In genomic region chr7:133638821-133639220, GRCm38 (mm10) we compare ENCODE assay signal across 9 mouse cellular contexts. TPM values are rescaled to one million over a fixed set of nuclear protein-coding genes. Genes with fewer than 3 reads are reported as not detected.
DNase-seq lines count a peak whose midpoint lies in the region; ATAC-seq and TF ChIP-seq lines count a peak whose summit lies in the region.
"Had no signal": no experiment of that assay in that cellular context is flagged by ENCODE, and none has a peak within 500 bp of the region (broad histone marks: within the 10 kb centered on the region; RNA-seq: fewer than 3 reads in every experiment).

No protein-coding gene starts in this region.

- H3K4me3 ChIP-seq in heart, embryonic 10.5 days, result peak overlapping the region; percentile 96; the same call in 1 of the 2 replicates
- peak overlapping the region; percentile 100; the same call in 1 of the 2 replicates for H3K4me3 ChIP-seq in bone marrow macrophage, adult 2 months (ENCODE audit: insufficient read depth, low read length)
- peak overlapping the region; percentile 76 for H3K4me3 ChIP-seq in hindbrain, embryonic 13.5 days
- peak overlapping the region; percentile 91 for H3K4me3 ChIP-seq in liver, embryonic 12.5 days

- H3K9ac ChIP-seq in hindbrain, embryonic 13.5 days, result peak overlapping the region; percentile 92; the same call in 1 of the 2 replicates
- H3K9ac ChIP-seq in liver, embryonic 12.5 days, result peak overlapping the region; percentile 91

- DNase-seq in heart, embryonic 10.5 days (ENCODE audit: low spot score), result no peak
- no peak for DNase-seq in heart, postnatal 10 days
- no peak for DNase-seq in adipocyte (ENCODE audit: low spot score)
- DNase-seq in urinary bladder, postnatal 10 days (ENCODE audit: low spot score), result no peak

- no peaks in the 10 kb centered on the region for H3K9me3 ChIP-seq in heart, embryonic 10.5 days
- H3K9me3 ChIP-seq in hindbrain, embryonic 13.5 days, result no peaks in the 10 kb centered on the region
- H3K9me3 ChIP-seq in liver, embryonic 12.5 days (replicated peaks), result no peaks in the 10 kb centered on the region

- no peak for TF ChIP-seq POLR2A in bone marrow macrophage, adult 2 months (IDR thresholded peaks at IDR 0.05; ENCODE audit: borderline replicate concordance, low read depth, low read length)

- H3K36me3 ChIP-seq in heart, embryonic 10.5 days, result peaks cover 43% of the 10 kb centered on the region
- H3K36me3 ChIP-seq in hindbrain, embryonic 13.5 days, result peaks cover 35% of the 10 kb centered on the region
- peaks cover 46% of the 10 kb centered on the region for H3K36me3 ChIP-seq in liver, embryonic 12.5 days

- peak overlapping the region; percentile 92 for H3K4me2 ChIP-seq in hindbrain, embryonic 13.5 days
- peak overlapping the region; percentile 96 for H3K4me2 ChIP-seq in liver, embryonic 12.5 days

- intact Hi-C loops in heart, postnatal 10 days (cut with DNase I), result loop anchor here (5.0 kb wide), 1 partner anchor 517 kb away; the partner anchor contains the start of genes Ctbp2 and Fgfr2

- ATAC-seq in hindbrain, embryonic 13.5 days (ENCODE audit: low FRiP score), result no peak
- ATAC-seq in liver, embryonic 12.5 days, result no peak
- no peak for ATAC-seq in monocyte, adult 5-6 weeks (replicated peaks; ENCODE audit: insufficient number of reproducible peaks, low FRiP score, low TSS enrichment, poor library complexity, severe bottlenecking)

- H3K4me1 ChIP-seq in heart, embryonic 10.5 days, result peaks cover 3% of the 10 kb centered on the region; the same call in 1 of the 2 replicates
- peaks cover 11% of the 10 kb centered on the region for H3K4me1 ChIP-seq in bone marrow macrophage, adult 2 months (ENCODE audit: control insufficient read depth, insufficient read depth, low read length)
- peaks cover 15% of the 10 kb centered on the region for H3K4me1 ChIP-seq in hindbrain, embryonic 13.5 days (replicated peaks)
- H3K4me1 ChIP-seq in liver, embryonic 12.5 days, result peaks cover 12% of the 10 kb centered on the region

- H3K27me3 ChIP-seq in heart, embryonic 10.5 days (ENCODE audit: insufficient read depth, poor library complexity, severe bottlenecking), result no peaks in the 10 kb centered on the region
- H3K27me3 ChIP-seq in hindbrain, embryonic 13.5 days, result no peaks in the 10 kb centered on the region
- H3K27me3 ChIP-seq in liver, embryonic 12.5 days (replicated peaks), result no peaks in the 10 kb centered on the region

- no peak overlapping the region for H3K27ac ChIP-seq in heart, embryonic 10.5 days
- H3K27ac ChIP-seq in bone marrow macrophage, adult 2 months (ENCODE audit: insufficient read depth, low read depth, low read length), result no peak overlapping the region
- no peak overlapping the region for H3K27ac ChIP-seq in hindbrain, embryonic 13.5 days
- no peak overlapping the region for H3K27ac ChIP-seq in liver, embryonic 12.5 days

- TF ChIP-seq CTCF in bone marrow macrophage, adult 2 months (IDR thresholded peaks at IDR 0.05; ENCODE audit: low read depth, low read length), result no peak

- WGBS in heart, embryonic 10.5 days, result 89% methylated on average over 13 of the region's 13 CpGs
- WGBS in hindbrain, embryonic 13.5 days, result 91% methylated on average over 13 of the region's 13 CpGs
- WGBS in liver, embryonic 12.5 days (ENCODE audit: insufficient replicate concordance), result 88% methylated on average over 13 of the region's 13 CpGs

RNA-seq across cellular contexts. Expression of gene Edrf1, which starts 1.5 kb away (rescaled TPM):
- polyA plus RNA-seq in heart, embryonic 10.5 days (2016; fragmentation: Nextera tagmentation; extraction: Ambion mirVana), result 15.4 and 15.5 TPM in 2 replicates
- 10 to 100 TPM in 1 of 2 experiments, 1 to 10 TPM in 1; 9.3 to 10.3 TPM for total RNA-seq in heart, postnatal 10 days (2021)
- polyA plus RNA-seq in bone marrow macrophage, adult 2 months (2012; ENCODE audit: insufficient read depth, insufficient read length, missing spikeins), result 8.3 and 14.9 TPM in 2 replicates
- 21.6 and 23.8 TPM in 2 replicates for polyA plus RNA-seq in hindbrain, embryonic 13.5 days (2015; fragmentation: Nextera tagmentation; extraction: Ambion mirVana)
- 18.6 and 19.2 TPM in 2 replicates for polyA plus RNA-seq in liver, embryonic 12.5 days (2016; fragmentation: Nextera tagmentation; extraction: Ambion mirVana)
- 37.3 to 59.4 TPM (median 39.0 TPM) in 3 replicates for total RNA-seq in monocyte, adult 5-6 weeks (2017)

RNA-seq across cellular contexts. Expression of gene Tex36, which starts 36.9 kb away (rescaled TPM):
- polyA plus RNA-seq in heart, embryonic 10.5 days (2016; fragmentation: Nextera tagmentation; extraction: Ambion mirVana), result not detected in 2 replicates
- total RNA-seq in heart, postnatal 10 days (2021), result not detected
- not detected in 2 replicates for polyA plus RNA-seq in bone marrow macrophage, adult 2 months (2012; ENCODE audit: insufficient read depth, insufficient read length, missing spikeins)
- 0.23 TPM in 1 of 2 replicates, not detected in the other for polyA plus RNA-seq in hindbrain, embryonic 13.5 days (2015; fragmentation: Nextera tagmentation; extraction: Ambion mirVana)
- not detected in 2 replicates for polyA plus RNA-seq in liver, embryonic 12.5 days (2016; fragmentation: Nextera tagmentation; extraction: Ambion mirVana)
- not detected in 3 replicates for total RNA-seq in monocyte, adult 5-6 weeks (2017)
- polyA plus RNA-seq: large intestine, adult 2 months had no signal

RNA-seq across cellular contexts. Expression of gene Mmp21, which starts 41.0 kb away (rescaled TPM):
- not detected in 2 replicates for polyA plus RNA-seq in heart, embryonic 10.5 days (2016; fragmentation: Nextera tagmentation; extraction: Ambion mirVana)
- not detected for total RNA-seq in heart, postnatal 10 days (2021)
- polyA plus RNA-seq in bone marrow macrophage, adult 2 months (2012; ENCODE audit: insufficient read depth, insufficient read length, missing spikeins), result not detected in 2 replicates
- not detected in 2 replicates for polyA plus RNA-seq in hindbrain, embryonic 13.5 days (2015; fragmentation: Nextera tagmentation; extraction: Ambion mirVana)
- polyA plus RNA-seq in liver, embryonic 12.5 days (2016; fragmentation: Nextera tagmentation; extraction: Ambion mirVana), result not detected in 2 replicates
- total RNA-seq in monocyte, adult 5-6 weeks (2017), result not detected in 3 replicates
- polyA plus RNA-seq: large intestine, adult 2 months had no signal
